Mouse (Mus musculus) MEL (cell line): ENCODE measurements around the gene Ndufaf2.
A peak's percentile ranks its signal among the peaks of the same experiment; 100 is the strongest.

Experiments
- BHLHE40 ChIP-seq: IDR thresholded peaks from 2 replicates; pipeline ENCODE4 v1.6.1; 2012; ENCODE audit warnings: low read depth, mild to moderate bottlenecking, inconsistent platforms, low read length, improper control_type of control experiment, borderline replicate concordance
- CTCF ChIP-seq, 3 experiments: IDR thresholded peaks in 2 of 3; conservative IDR thresholded peaks in 1 of 3; 2 replicates each; pipeline ENCODE4 v1.5.1; 2011 to 2012; ENCODE audit warnings: low read length in 3 of 3, low read depth in 2 of 3, mild to moderate bottlenecking in 2 of 3, improper control_type of control experiment in 1 of 3, inconsistent platforms in 1 of 3, mixed read lengths in 1 of 3, moderate library complexity in 1 of 3; ENCODE audit not compliant: control insufficient read depth in 1 of 3, insufficient read depth in 1 of 3, poor library complexity in 1 of 3, severe bottlenecking in 1 of 3
- NRF1 ChIP-seq: IDR thresholded peaks from 2 replicates; pipeline ENCODE4 v1.6.1; 2014; ENCODE audit warnings: low read depth, mild to moderate bottlenecking, inconsistent platforms, low read length, improper control_type of control experiment, moderate library complexity; ENCODE audit not compliant: poor library complexity, insufficient read depth, severe bottlenecking
- POLR2A ChIP-seq, 2 experiments: IDR thresholded peaks; 2 replicates each; pipeline ENCODE4 v1.6.1; 2011 to 2012; ENCODE audit warnings: low read length in 2 of 2, mild to moderate bottlenecking in 2 of 2, control low read depth in 1 of 2, improper control_type of control experiment in 1 of 2, low read depth in 1 of 2, moderate library complexity in 1 of 2; ENCODE audit not compliant: control insufficient read depth in 1 of 2, insufficient read depth in 1 of 2, poor library complexity in 1 of 2
- POLR2AphosphoS2 ChIP-seq: IDR thresholded peaks from 2 replicates; pipeline ENCODE4 v1.6.1; 2011; ENCODE audit warnings: low read length, improper control_type of control experiment

- TF ChIP-seq NRF1 (no peak), CTCF (IDR thresholded peaks at IDR 0.05 in 2 of 3, conservative IDR thresholded peaks at IDR 0.05 in 1 of 3; ENCODE audit: control insufficient read depth in 1 of 3, insufficient read depth in 1 of 3, low read depth in 2 of 3, low read length in 3 of 3, poor library complexity in 1 of 3, severe bottlenecking in 1 of 3) (no peak), POLR2AphosphoS2 (no peak), BHLHE40 (peak; percentile 61; the same call in 1 of the 2 replicates), POLR2A (IDR thresholded peaks at IDR 0.05; ENCODE audit: control insufficient read depth in 1 of 2, insufficient read depth in 1 of 2, low read depth in 1 of 2, low read length in 2 of 2, poor library complexity in 1 of 2) (no peak)
Measured at GRCm38 (mm10) chr13:108170002-108170401, 11.6 kb upstream of the Ndufaf2 start.
